Mouse (Mus musculus) megakaryocyte, embryonic 14.5 days (primary cell): ENCODE measurements at regions not wholly inside any gene's neighbourhood (a gene's known extent, or its start where the extent isn't known, plus 50 kb on each side); places are given as distances from the start of the nearest gene placed in this dataset.

ENCODE experiments used
- FLI1 ChIP-seq: IDR thresholded peaks from 2 replicates; pipeline ENCODE4 v1.6.1; 2012; ENCODE audit warnings: low read length, inconsistent platforms, mixed read lengths
- GATA1 ChIP-seq: IDR thresholded peaks from 3 replicates; pipeline ENCODE4 v1.6.1; 2012; ENCODE audit warnings: mixed read lengths, low read length, inconsistent platforms, borderline replicate concordance

DNA sequence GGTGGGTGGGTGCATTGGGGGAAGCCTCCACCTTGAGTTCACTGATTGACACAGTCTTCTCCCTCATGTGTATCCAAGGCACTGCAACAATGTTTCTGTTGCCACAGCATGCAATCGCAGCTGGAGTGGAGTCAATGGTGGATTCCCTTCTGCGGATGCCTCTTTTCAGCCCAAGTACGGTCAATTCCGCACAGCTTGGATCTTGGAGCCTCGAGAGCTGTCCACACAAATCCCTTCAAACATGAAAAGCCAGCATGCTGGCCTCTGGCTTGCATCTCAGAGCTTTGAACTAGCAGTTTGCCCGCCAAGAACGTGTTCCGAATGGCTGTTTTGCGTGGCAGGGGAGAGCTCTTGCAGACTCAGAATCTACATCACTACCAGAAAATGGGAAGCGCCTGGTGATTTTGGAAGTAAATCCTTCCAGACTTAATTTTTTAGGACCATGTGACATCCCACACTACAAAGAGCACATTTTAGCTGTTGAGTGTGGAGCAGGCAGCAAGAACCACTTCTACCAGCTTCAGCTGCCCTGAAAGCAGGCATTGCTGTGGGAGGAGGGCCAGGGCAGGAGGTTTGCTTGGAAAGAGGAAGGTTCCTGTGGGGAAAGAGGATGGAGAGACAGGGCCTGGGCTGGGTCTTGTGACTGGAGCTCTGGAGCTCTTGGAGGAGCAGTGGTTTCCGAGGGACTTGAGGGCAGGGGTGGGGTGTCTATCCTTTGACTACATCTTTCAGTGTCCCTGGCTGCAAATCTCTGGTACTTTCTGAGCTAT lies 84.4 kb downstream of the Asb1 start:
- TF ChIP-seq GATA1 (no peak), FLI1 (no peak)
